Mouse (Mus musculus): ENCODE measurements around the gene Polr2i. TPM values are rescaled to one million over a fixed set of nuclear protein-coding genes. Genes with fewer than 3 reads are reported as not detected.

Polr2i gene
- total RNA-seq, 2 experiments from 2014 or later: 60.6 to 75.7 TPM

DNA sequence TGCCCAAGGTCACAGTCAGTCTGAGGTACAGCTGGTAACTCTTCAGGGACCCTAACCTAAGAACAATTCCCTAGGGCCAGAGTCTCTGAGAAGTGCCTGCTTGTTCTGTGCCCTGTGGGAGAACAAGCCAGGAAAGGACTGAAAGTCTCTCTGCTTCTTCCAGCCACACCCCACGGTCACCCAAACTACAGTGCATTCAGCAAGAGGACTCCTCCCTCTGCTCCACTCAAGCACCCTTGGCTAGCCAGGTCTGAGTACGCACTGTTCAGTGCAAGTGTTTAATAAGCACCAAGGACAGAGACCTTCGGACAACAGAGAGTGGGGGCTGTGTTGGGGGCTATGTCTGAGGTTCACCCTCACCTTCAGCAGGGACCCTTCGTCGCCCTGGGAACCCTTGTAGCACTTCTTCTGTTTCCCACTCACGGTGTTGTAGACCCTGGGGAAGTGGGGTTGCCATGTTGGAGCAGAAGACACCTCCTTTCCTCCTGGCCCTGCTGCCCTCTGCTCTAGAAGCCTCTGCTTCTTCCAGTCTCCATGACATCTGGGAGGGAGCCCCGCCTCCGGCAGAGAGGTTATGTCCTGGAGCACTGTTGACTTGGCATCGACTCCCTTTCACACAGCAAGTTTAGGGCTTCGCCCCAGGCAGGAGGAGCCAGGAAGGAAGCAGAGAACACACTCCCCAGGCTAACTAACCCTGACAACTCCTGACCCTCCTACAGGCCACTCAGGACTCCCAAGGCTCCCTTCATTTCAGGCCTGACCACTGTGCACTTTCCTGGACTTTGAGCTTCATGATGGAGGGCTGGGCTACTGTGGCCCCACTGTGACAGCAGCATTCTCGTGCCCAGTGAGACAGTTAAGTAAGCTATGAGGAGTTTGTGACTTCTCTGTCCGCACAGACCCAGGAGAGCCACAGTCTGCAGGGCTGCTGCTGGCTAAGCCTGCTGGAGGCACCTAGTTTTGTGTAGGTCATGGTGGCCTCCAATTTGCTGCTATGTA, 20.5 kb downstream of the Polr2i start:
- ATAC-seq (replicated peaks; ENCODE audit: poor library complexity): no peak

DNA sequence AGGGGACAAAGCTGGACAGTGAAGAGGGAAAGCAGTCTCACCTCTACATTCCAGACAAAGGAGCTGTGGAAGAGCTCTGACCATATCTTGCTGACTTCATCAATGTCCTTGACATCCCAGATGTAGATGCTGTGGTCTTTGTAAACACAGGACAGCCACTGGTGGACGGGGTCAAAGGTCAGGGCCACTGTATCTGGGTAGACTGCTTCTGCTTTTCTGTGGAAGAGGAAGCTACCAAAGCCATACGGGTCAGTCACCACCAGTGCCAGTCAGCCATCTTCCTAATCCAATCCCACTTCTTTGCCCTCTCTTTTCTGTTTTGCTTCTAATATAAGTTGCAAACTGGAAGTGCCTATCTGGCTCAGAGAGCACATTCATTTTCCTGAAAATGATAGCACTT, 33.3 kb downstream of the Polr2i start:
- ATAC-seq (replicated peaks; ENCODE audit: poor library complexity): no peak

DNA sequence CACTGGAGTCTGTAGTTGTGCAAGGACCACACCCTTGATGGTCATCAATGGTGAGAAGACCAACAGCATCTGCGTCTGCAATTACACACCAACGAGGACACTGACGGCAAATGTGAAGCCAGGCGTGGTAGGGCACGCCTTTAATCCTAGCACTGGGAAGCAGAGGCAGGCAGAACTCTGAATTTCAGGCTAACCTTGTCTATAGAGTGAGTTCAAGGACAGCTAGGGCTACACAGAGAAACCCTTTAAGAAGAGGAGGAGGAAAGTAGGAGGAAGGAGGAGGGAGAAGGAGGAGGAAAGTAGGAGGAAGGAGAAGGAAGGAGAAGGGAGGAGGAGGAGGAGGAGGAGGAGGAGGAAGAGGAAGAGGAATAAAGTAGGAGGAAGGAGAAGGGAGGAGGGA, 33.8 kb downstream of the Polr2i start:
- no peak for ATAC-seq (replicated peaks; ENCODE audit: poor library complexity)

DNA sequence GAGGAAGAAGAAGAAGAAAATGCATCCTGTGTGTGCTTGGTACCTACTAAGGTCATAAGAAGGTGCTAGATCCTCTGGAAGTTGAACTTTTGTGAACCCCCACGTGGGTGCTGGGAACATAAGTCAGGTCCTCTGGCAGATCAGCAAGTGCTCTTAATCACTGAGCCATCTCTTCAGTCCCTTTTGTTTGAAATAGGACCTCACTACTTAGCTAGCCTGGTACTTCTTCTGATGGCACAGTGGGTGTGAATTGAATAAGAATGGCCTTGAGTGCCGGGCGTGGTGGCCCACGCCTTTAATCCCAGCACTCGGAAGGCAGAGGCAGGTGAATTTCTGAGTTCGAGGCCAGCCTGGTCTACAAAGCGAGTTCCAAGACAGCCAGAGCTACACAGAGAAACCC, 34.2 kb downstream of the Polr2i start:
- ATAC-seq (replicated peaks; ENCODE audit: poor library complexity): no peak

- no peak for ATAC-seq (replicated peaks; ENCODE audit: poor library complexity)
These were observed 35.0 kb downstream of the Polr2i start for GRCm38 (mm10) chr7:30266780-30267179.

DNA sequence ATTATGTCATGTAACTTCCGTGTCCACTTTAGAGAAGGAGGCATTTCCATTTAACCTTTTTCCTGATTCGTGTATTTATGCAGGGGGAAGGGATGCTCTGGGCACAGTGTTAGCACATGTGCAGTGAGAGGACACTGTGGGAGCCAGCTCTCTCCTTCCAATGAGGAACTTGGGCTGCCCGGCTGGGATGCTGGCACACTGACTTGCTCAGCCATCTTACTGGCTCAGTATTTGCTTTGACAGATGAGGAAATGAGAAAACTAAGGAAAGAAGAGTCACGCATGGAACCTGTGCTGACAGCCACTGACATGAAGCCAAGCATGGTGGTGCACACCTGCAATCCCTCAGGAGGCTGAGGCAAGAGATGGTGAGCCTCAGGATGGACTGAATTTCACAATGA, 37.9 kb downstream of the Polr2i start:
- no peak for ATAC-seq (replicated peaks; ENCODE audit: poor library complexity)

- ATAC-seq (replicated peaks; ENCODE audit: poor library complexity): no peak
These were observed 42.6 kb downstream of the Polr2i start for GRCm38 (mm10) chr7:30274383-30274782.

DNA sequence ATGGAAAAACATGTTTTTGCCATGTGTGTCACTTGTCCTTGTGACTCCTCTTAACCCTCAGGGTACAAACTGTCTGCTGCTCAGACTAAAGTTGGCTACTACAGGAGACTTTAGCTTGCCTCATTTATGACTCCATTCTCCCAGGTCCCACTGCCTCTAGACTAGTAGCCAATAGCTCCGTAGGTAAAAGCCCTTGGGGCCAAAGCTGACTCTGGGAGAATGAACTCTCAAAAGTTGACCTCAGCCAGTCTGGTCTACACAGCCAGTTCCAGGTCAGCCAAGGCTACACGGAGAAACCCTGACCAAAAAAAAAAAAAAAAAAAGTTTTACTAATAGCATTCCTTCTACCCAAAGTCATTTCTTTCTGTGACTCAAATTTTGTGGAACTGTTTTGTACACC, 47.2 kb downstream of the Polr2i start:
- no peak for ATAC-seq (replicated peaks; ENCODE audit: poor library complexity)

- 0 out of 2 replicates have a peak, but pooled peaks have one; percentile 38 for ATAC-seq (replicated peaks; ENCODE audit: poor library complexity)
These were observed 47.8 kb downstream of the Polr2i start for GRCm38 (mm10) chr7:30279536-30279935.

DNA sequence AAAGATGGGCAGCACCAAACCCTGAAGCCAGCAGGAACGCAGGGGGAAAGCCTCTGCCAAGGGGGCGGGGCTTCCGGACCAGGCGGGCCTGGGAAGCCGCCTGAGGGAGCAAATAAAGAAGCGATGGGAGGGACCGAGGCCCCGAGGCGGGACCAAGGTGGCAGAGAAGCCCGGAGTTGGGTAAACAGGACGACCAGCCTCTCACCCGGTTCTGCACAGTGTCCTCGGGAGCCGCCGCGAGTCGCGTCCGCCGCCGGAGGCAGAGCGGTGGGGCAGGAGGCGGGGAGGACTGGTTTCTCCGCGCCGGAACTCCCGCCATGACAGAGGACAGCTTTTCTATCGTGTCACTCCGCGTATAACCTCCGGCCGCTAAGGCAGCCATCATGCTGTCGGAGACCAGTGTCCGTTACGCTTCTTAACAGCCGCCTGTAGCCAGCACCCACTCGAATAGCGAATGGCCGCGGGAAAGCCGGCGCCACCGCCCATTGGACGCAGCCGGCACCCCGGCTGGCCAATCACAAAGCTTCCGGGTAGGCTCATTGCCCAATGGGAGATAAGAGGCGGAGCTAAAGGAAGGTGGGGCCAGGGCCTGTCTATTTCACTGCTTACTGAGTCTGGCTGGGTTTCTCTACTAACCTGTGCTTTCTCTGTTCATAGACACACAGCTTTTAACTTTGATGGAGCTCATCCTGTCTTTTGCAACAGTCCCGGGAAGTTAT, 48.4 kb downstream of the Polr2i start, which contains the start of the genes Thap8 and Wdr62:
Gene Thap8 (plus strand): TSS at position 144 of the 719 bp plus-strand sequence.
Gene Wdr62 (minus strand): TSS at position 469 of the 719 bp plus-strand sequence.
- peak; percentile 91 for ATAC-seq (replicated peaks; ENCODE audit: poor library complexity)

DNA sequence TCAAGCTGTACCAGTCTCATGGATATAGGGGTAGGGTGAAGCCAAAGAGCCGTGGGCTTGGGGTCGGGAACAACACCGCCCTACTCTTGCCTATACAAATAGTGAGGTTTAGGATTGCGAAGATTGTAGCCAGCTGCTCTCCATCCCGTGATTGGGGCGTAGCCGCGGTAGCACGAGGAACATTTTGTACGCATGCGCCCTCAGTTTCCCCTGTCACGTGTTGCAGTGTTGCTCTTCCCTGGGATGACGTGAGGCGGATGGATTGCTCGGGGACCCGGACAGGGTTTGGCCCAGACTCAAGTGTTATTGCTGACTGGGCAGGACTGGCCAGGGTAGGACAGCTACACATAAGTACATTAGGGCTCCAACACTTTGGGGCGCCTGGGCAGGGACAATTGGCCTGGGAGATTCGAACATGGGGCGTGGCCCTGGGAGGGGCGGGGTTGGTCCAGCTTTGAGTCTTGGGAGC, 49.0 kb downstream of the Polr2i start:
- ATAC-seq (replicated peaks; ENCODE audit: poor library complexity): peak; percentile 49

DNA sequence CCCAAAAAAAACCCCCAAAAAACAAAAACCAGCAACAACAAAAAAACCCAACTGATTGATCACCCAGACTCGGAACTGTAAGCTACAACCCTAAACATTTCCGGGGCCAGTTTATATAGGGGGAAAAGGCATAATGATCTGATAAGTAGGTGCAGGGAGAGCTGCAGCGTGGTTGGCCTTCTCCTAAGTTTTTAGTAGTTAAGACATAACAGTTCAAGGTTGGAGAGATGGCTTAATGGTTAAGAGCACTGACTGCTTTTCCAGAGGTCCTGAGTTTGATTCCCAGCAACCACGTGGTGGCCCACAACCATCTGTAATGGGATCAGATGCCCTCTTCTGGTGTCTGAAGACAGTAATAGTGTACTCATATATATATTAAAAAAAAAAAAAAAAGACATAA, 49.8 kb downstream of the Polr2i start:
- no peak for ATAC-seq (replicated peaks; ENCODE audit: poor library complexity)

DNA sequence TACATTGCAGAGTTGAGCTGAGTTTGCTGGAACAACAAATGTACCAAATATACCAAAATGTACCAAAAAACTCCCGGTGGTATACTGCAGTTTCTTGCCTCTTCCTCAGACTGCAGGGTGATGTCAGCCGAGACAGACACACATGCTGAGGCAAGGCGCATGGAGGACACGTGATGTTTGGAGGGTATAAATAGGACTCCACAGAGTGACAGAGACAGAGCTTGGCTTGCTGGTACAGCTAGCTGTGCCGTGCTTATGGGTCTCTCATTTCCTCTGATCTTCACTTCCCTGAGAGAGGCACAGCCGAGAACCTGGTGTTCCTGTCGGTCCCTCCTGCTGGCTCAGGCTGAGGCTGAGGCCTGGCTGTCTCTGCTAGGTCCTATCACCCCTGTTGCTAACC, 51.0 kb downstream of the Polr2i start:
- ATAC-seq (replicated peaks; ENCODE audit: poor library complexity): no peak

Other genes with a start within 250 kb of the Polr2i start
- 17.2 and 22.3 TPM in 2 replicates for gene Zfp568, start 248.0 kb upstream of the Polr2i start, total RNA-seq (2015)
- gene Zfp568, start 248.0 kb upstream of the Polr2i start, total RNA-seq (2017): 38.4 and 53.5 TPM in 2 replicates
- 1.1 and 1.8 TPM in 2 replicates for gene Zfp14, start 180.6 kb upstream of the Polr2i start, total RNA-seq (2015)
- gene Zfp14, start 180.6 kb upstream of the Polr2i start, total RNA-seq (2017): 1.2 and 2.1 TPM in 2 replicates
- 4.4 and 4.9 TPM in 2 replicates for gene Zfp82, start 159.0 kb upstream of the Polr2i start, total RNA-seq (2015)
- gene Zfp82, start 159.0 kb upstream of the Polr2i start, total RNA-seq (2017): 3.4 and 4.9 TPM in 2 replicates
- gene Gm26920, start 141.5 kb upstream of the Polr2i start, total RNA-seq (2015): not detected in 2 replicates
- not detected in 2 replicates for gene Gm26920, start 141.5 kb upstream of the Polr2i start, total RNA-seq (2017)
- 9.2 and 11.8 TPM in 2 replicates for gene Zfp566, start 141.4 kb upstream of the Polr2i start, total RNA-seq (2015)
- 4.2 and 5.5 TPM in 2 replicates for gene Zfp566, start 141.4 kb upstream of the Polr2i start, total RNA-seq (2017)
- gene Zfp260, start 137.2 kb upstream of the Polr2i start, total RNA-seq (2015): 33.1 and 34.6 TPM in 2 replicates
- gene Zfp260, start 137.2 kb upstream of the Polr2i start, total RNA-seq (2017): 26.4 and 35.4 TPM in 2 replicates
- 2.7 and 4.2 TPM in 2 replicates for gene Zfp382, start 110.0 kb upstream of the Polr2i start, total RNA-seq (2015)
- 7.1 and 8.2 TPM in 2 replicates for gene Zfp382, start 110.0 kb upstream of the Polr2i start, total RNA-seq (2017)
- gene Zfp146, start 62.2 kb upstream of the Polr2i start, total RNA-seq (2015): 62.2 and 64.3 TPM in 2 replicates
- gene Zfp146, start 62.2 kb upstream of the Polr2i start, total RNA-seq (2017): 88.0 and 101 TPM in 2 replicates
- gene Cox7a1, start 47.8 kb upstream of the Polr2i start, total RNA-seq (2015): 0.98 TPM in 1 of 2 replicates, not detected in the other
- 3.3 and 7.0 TPM in 2 replicates for gene Cox7a1, start 47.8 kb upstream of the Polr2i start, total RNA-seq (2017)
- gene Capns1, start 33.1 kb upstream of the Polr2i start, total RNA-seq (2015): 319 and 322 TPM in 2 replicates
- 165 and 206 TPM in 2 replicates for gene Capns1, start 33.1 kb upstream of the Polr2i start, total RNA-seq (2017)
- 95.9 and 112 TPM in 2 replicates for gene Tbcb, start 324 bp downstream of the Polr2i start, total RNA-seq (2015)
- 27.6 and 37.1 TPM in 2 replicates for gene Tbcb, start 324 bp downstream of the Polr2i start, total RNA-seq (2017)
- gene Ovol3, start 3.8 kb downstream of the Polr2i start, total RNA-seq (2015): 0.32 TPM in 1 of 2 replicates, not detected in the other
- 0.12 TPM in 1 of 2 replicates, not detected in the other for gene Ovol3, start 3.8 kb downstream of the Polr2i start, total RNA-seq (2017)
- gene Thap8, start 48.1 kb downstream of the Polr2i start, total RNA-seq (2015): 0.39 TPM in 1 of 2 replicates, not detected in the other
- 0.33 and 0.34 TPM in 2 replicates for gene Thap8, start 48.1 kb downstream of the Polr2i start, total RNA-seq (2017)
- gene Wdr62, start 48.5 kb downstream of the Polr2i start, total RNA-seq (2015): 14.7 and 22.8 TPM in 2 replicates
- 7.8 and 11.5 TPM in 2 replicates for gene Wdr62, start 48.5 kb downstream of the Polr2i start, total RNA-seq (2017)
- gene Clip3, start 59.8 kb downstream of the Polr2i start, total RNA-seq (2015): not detected in 2 replicates
- gene Clip3, start 59.8 kb downstream of the Polr2i start, total RNA-seq (2017): not detected in 2 replicates
- gene Alkbh6, start 76.8 kb downstream of the Polr2i start, total RNA-seq (2015): 17.8 and 21.9 TPM in 2 replicates
- 34.2 and 41.8 TPM in 2 replicates for gene Alkbh6, start 76.8 kb downstream of the Polr2i start, total RNA-seq (2017)
- gene Syne4, start 82.9 kb downstream of the Polr2i start, total RNA-seq (2015): 0.24 and 0.25 TPM in 2 replicates
- 2.0 TPM in 1 of 2 replicates, not detected in the other for gene Syne4, start 82.9 kb downstream of the Polr2i start, total RNA-seq (2017)
- gene E130208F15Rik, start 89.8 kb downstream of the Polr2i start, total RNA-seq (2015): 0.47 TPM in 1 of 2 replicates, not detected in the other
- gene E130208F15Rik, start 89.8 kb downstream of the Polr2i start, total RNA-seq (2017): 1.6 and 2.0 TPM in 2 replicates
- gene Sdhaf1, start 91.9 kb downstream of the Polr2i start, total RNA-seq (2015): 7.6 and 9.0 TPM in 2 replicates
- gene Sdhaf1, start 91.9 kb downstream of the Polr2i start, total RNA-seq (2017): 10.5 and 11.7 TPM in 2 replicates
- not detected in 2 replicates for gene Lrfn3, start 130.8 kb downstream of the Polr2i start, total RNA-seq (2015)
- gene Lrfn3, start 130.8 kb downstream of the Polr2i start, total RNA-seq (2017): not detected in 2 replicates
- gene Tyrobp, start 181.8 kb downstream of the Polr2i start, total RNA-seq (2015): 406 and 473 TPM in 2 replicates
- 229 and 322 TPM in 2 replicates for gene Tyrobp, start 181.8 kb downstream of the Polr2i start, total RNA-seq (2017)
- gene Hcst, start 187.9 kb downstream of the Polr2i start, total RNA-seq (2015): 28.1 and 30.3 TPM in 2 replicates
- gene Hcst, start 187.9 kb downstream of the Polr2i start, total RNA-seq (2017): 10.0 and 12.7 TPM in 2 replicates
- gene Nfkbid, start 189.8 kb downstream of the Polr2i start, total RNA-seq (2015): 14.1 and 24.0 TPM in 2 replicates
- gene Nfkbid, start 189.8 kb downstream of the Polr2i start, total RNA-seq (2017): 5.3 and 13.7 TPM in 2 replicates
- not detected in 2 replicates for gene Aplp1, start 213.6 kb downstream of the Polr2i start, total RNA-seq (2015)
- gene Aplp1, start 213.6 kb downstream of the Polr2i start, total RNA-seq (2017): not detected in 2 replicates
- not detected in 2 replicates for gene Kirrel2, start 225.7 kb downstream of the Polr2i start, total RNA-seq (2015)
- gene Kirrel2, start 225.7 kb downstream of the Polr2i start, total RNA-seq (2017): not detected in 2 replicates
- 0.27 TPM in 1 of 2 replicates, not detected in the other for gene Nphs1, start 226.4 kb downstream of the Polr2i start, total RNA-seq (2015)
- gene Nphs1, start 226.4 kb downstream of the Polr2i start, total RNA-seq (2017): 0.58 and 0.95 TPM in 2 replicates